Mouse (Mus musculus) lung, adult 18-20 months (tissue): ENCODE measurements around the gene Efemp2.
"Not testable (repeated sequence)": the region's sequence is repeated elsewhere in the genome, so short reads cannot be mapped to it uniquely, and the experiment has no call there.

ENCODE experiments used
- DNase-seq, 2 experiments: peaks; one replicate each; pipeline ENCODE4 v3.0.0; 2022; ENCODE audit warnings: mixed read lengths in 2 of 2

Efemp2 gene

DNA sequence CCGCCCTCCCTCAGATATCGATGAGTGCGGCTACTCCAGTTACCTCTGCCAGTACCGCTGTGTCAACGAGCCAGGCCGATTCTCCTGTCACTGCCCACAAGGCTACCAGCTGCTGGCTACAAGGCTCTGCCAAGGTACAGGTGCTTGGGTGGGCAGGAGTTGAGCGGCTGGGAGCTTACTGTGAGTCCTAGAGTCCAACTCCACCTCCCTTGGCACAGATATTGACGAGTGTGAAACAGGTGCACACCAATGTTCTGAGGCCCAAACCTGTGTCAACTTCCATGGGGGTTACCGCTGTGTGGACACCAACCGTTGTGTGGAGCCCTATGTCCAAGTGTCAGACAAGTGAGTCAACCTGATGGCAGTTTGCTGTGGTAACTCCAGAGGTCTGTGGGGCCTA lies 6.3 kb downstream of the Efemp2 start:
- DNase-seq: no peak

- no peak for DNase-seq
Measured at GRCm38 (mm10) chr19:5481398-5481797, 7.6 kb downstream of the Efemp2 start.

DNA sequence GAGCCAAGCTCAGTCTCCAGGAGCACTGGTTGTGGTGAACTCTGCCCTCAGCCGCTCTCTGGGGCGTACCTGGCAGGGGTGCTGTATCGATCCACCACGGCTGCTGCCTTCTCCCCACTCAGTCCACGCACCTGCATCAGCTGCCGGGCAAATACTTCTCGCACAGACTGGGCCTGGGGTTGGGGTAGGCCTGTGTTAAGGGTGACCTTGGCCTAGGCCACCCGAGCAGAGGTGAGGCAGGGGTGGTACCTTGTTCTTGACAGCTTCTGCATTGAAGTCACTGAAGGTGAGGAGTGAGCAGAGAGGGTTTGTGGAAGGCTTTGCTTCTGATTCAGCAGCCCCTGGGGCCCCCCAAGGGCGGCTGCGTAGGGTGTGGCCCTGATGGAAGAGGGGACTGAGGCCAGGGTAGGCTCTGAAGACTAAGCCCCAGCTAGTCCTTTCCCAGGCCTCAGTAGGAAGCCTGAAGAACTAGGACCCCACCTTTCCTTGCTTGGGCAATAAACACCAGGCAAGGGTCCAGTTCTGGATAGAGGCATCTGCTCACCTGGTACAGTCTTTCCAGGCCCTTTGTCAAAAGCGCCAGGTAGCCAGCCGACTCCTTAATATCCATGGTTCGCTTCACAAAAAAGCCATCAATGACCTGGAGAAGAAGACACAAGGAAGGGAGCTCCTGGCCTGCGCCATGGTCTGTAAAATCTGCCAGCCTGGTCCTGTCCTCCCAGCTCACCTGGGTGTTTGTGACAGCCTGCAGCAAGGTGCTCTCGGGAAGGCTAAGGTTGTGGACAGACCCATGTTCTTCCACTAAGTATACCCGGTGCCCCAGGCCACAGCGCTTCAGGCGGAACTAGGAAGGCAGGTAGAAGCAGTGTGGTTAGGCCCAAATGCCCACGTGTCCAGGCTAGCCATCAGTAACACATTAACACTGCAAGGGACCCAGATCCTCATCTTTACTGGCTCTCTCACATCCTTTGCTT lies 9.9 kb downstream of the Efemp2 start:
- DNase-seq: no peak

GRCm38 (mm10) chr19:5484496-5484895 lies 10.7 kb downstream of the Efemp2 start:
- no peak for DNase-seq

- DNase-seq: no peak
Measured at GRCm38 (mm10) chr19:5485371-5485770, 11.6 kb downstream of the Efemp2 start.

DNA sequence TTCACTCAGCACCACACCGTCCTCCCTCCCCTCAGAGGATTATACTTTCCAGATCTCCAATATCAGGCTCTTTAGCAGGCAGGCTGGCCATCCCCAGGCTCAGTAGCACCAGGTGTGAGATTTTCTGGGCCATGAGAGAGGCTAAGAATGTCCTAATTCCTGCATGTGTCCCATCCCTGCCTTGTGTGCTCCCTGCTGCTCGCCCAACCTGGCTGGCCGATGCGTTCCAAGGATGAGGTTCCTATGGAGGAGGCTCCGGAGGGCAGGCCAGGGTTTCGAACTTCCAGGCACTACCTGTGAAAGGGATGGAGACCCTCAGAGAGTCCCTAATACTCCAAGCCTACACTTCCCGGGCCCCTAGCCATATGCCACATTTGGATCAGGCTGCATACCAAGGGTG lies 12.1 kb downstream of the Efemp2 start:
- DNase-seq: no peak

DNA sequence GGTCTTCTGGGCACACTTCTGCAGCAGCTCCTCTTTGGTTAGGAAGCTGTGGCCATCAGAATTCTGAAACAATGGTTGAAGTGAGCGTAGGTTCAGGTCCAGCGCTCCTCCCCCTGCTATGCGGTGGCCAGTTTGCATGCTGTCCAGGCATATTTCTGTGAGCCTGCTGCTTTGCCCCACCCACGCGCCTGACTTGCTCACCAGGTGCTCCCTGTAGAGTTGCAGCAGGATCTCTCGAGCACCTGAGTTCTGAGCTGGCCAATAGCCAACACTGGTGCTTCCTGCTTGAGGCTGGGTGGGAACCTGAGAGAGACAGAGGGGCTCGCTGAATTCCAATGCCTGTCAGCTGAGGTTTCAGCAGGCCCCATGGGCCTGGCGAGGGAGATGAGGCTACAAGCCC lies 12.5 kb downstream of the Efemp2 start:
- DNase-seq: peak; percentile 75 to 79

GRCm38 (mm10) chr19:5486771-5487170 lies 13.0 kb downstream of the Efemp2 start:
- no peak for DNase-seq

DNA sequence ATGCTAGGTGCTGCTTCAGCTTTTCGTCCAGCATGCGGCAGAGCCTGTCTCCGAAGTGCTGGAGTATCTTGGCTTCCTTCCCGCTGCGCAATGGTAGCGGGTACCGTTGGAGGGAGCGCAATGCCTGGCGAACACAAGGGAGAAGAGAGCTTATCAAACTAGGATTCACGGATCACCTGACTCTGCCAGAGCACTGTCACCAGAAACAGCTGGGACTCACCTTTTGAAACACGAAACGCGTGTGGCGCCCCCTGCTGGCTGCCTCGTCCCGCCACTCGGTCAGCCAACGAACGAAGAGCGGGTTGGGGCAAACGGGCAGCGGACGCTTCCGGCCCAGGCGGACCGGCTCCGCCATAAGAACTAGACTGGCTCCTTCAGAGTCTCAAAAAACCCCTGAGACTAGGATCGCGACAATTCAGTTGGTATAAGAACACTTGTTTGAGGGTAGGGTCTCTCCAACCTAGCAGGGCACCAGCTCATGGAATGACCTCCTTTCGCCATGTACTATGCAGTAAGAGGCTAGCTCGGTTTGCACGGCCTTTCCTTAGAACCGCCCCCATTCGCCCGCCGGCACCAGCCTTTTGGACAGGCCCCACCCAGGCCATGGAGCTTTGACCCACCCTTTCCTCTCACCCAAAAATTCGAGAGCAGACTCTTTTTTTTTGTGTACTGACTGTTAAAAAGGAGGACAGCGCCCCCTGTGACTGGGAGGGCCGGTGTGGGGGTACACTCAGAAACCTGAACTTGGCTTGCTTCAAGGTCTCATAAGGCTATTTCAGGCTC lies 14.2 kb downstream of the Efemp2 start, which contains the start of gene Mus81:
Mus81 (minus strand) TSS at position 635 of the 783 bp plus-strand sequence.
- peak; percentile 97 to 98 for DNase-seq

GRCm38 (mm10) chr19:5488878-5489571 lies 15.3 kb downstream of the Efemp2 start:
- DNase-seq: peak; percentile 98 to 99

GRCm38 (mm10) chr19:5489721-5490120 lies 16.0 kb downstream of the Efemp2 start:
- DNase-seq: not testable (repeated sequence)

DNA sequence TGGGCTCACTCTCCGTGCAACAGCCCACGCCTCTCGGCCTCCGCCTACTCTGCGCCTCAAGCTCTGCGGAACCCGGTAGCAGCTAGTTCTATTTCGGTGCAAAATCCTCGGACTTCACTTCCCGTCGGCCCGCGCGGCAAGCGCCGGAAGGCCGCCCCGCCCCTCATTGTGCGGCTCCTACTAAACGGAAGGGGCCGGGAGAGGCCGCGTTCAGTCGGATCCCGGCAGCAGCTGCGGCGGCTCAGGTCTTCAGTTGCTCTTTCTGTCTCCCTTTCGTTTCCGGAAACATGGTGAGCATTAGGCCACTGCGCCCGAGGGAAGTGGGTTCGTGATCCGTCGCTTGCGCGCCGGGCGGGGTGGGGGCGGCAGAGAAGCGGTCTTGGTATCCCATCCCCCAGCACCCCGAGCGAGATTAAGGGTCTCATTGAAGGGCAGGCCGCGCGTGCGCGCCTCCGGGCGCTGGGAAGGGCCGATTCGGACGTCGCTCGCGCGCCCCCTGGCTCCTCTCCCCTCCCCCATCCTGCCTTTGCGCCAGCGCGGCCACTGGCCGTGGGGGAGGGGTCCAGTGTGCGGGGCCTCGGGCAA lies 16.7 kb downstream of the Efemp2 start, which contains the start of gene Cfl1:
Cfl1 (plus strand) TSS at position 143 of the 585 bp plus-strand sequence.
- DNase-seq: peak; percentile 96 to 97

GRCm38 (mm10) chr19:5490898-5491708 lies 17.3 kb downstream of the Efemp2 start:
- peak; percentile 87 to 89 for DNase-seq

GRCm38 (mm10) chr19:5492641-5493040 lies 18.9 kb downstream of the Efemp2 start:
- DNase-seq: no peak

- DNase-seq: not testable (repeated sequence)
Measured at GRCm38 (mm10) chr19:5493301-5493721, 19.6 kb downstream of the Efemp2 start.

- DNase-seq: no peak
Measured at GRCm38 (mm10) chr19:5494314-5494713, 20.6 kb downstream of the Efemp2 start.

DNA sequence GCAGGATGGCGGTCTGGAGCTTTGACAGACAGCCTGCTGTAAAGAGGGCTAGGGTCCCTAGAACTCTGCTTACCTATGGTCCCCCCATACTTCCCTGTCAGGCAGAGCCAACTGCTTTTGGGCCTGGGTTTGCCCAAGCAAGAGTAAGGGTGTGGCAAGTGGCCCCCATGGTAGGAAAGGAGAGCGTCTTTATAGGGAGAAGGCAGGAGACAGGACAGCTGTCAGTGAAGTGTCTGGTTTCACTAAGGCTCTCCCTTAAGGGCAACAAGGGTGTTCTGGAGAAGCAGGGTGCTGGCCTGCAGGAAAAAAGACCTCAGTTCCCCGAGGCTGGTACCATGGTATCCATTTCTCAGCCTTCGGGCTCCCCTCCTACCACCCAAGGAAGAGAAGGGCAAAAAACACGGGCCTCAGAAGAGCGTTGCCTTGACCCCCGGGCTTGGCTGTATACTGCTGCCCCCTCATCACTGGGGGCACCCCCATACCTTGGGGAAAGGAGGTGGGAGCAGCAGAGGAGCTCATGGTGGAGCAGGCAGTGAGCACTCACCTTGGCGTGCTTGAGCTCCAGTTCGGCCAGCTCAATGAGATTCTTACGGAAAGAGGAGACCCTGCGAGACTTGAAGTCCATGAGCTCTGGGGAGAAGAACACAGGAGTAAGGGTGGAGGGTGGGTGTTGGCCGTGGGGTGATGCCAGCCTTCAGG lies 21.7 kb downstream of the Efemp2 start:
- no peak for DNase-seq

DNA sequence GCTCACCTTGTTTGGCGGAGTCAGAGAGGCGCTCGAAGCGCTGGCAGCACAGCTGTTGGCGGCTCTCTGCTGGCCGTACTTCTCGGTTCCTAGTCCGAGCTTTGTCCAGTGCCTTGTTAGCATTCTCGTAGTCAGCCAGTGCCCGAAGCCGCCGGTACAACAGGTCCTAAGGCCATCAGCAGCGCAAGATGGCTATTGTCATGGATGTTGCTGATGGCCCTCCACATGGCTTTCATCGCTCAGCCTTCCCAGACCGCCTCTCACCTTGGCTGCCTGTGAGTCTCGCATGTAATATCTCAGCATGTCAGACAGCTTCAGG lies 22.3 kb downstream of the Efemp2 start:
- DNase-seq: no peak

DNA sequence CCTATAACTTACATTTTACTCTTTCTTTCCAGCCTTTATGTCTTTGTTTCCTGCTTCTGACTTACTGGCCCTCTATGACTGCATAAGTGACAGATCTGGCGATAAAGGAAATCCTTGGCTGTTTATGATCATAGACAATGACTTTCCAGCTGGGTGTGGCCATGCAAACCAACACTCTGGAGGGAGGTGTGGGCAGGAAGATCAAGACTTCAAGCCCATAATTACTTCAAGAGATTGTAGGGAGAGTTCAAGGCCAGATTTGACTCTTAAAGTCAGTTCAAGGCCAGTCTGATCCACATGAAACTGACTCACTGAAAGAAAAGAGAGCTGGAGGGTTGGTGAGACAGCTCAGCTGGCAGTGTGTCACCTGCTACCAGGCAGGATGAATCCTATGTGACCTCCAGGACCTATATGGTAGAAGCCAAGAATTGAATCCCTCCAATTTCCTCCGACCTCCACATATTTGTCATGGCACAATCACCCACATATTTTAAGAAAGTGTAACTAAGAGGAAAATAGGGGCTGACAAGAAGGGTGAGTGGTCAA lies 26.6 kb downstream of the Efemp2 start:
- no peak for DNase-seq

DNA sequence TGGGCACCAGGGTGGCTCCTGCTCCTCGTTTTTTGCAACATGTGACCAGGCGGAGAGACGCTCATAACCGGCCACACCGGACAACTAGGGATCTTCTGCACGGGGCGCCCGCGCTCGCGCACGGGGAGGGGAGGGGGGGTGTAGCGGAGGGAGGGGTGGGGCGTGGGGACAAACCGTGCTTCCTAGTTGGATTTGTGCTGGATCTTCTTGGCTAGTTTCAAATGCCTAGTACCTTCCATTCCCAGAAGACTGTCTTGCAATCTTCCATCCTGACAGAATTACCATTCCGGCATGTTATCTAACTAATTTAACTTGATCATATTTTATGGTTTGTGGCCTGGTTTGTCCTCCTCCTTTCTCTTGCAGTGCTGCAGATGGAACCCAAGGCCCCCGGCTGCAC lies 29.9 kb downstream of the Efemp2 start, which contains the start of gene 1700020D05Rik:
1700020D05Rik (minus strand) TSS at position 101 of the 400 bp plus-strand sequence.
- no peak for DNase-seq
